Mouse (Mus musculus) hindbrain, embryonic 14.5 days (tissue): ENCODE measurements around the gene Dagla. TPM values are rescaled to one million over a fixed set of nuclear protein-coding genes. Genes with fewer than 3 reads are reported as not detected.
A peak's percentile ranks its signal among the peaks of the same experiment; 100 is the strongest.

ENCODE experiments used
- ATAC-seq: fragments of 200-750 bp; cut with Nextera tagmentation; 2 replicates; pipeline ENCODE4 v1.8.0; 2017; ENCODE audit warnings: moderate number of reproducible peaks, mild to moderate bottlenecking, moderate TSS enrichment, moderate library complexity; ENCODE audit not compliant: low FRiP score
- DNase-seq: peaks from one replicate; pipeline ENCODE4 v3.0.0-alpha.2; 2015; ENCODE audit warnings: low spot score
- H3K27ac ChIP-seq: fragments of 300-500 bp; sonication (generic); 2 replicates; pipeline ENCODE4 v1.5.1; 2014; ENCODE audit warnings: mild to moderate bottlenecking, moderate library complexity
- H3K27me3 ChIP-seq: fragments of 300-500 bp; sonication (generic); 2 replicates; pipeline ENCODE4 v1.6.1; 2014; ENCODE audit warnings: mild to moderate bottlenecking, low read length, mixed read lengths; ENCODE audit not compliant: control insufficient read depth, insufficient read depth
- H3K36me3 ChIP-seq: fragments of 300-500 bp; sonication (generic); replicated peaks from 2 replicates; pipeline ENCODE4 v1.6.1; 2014; ENCODE audit not compliant: control insufficient read depth, insufficient read depth
- H3K4me1 ChIP-seq: fragments of 300-500 bp; sonication (generic); replicated peaks from 2 replicates; pipeline ENCODE4 v1.6.1; 2014; ENCODE audit warnings: antibody characterized with exemption, low read length, mixed read lengths; ENCODE audit not compliant: control insufficient read depth, insufficient read depth
- H3K4me2 ChIP-seq: fragments of 300-500 bp; sonication (generic); replicated peaks from 2 replicates; pipeline ENCODE4 v1.6.1; 2014; ENCODE audit warnings: mild to moderate bottlenecking, moderate library complexity
- H3K4me3 ChIP-seq: fragments of 300-500 bp; sonication (generic); replicated peaks from 2 replicates; pipeline ENCODE4 v1.5.1; 2014; ENCODE audit warnings: mild to moderate bottlenecking, low read length
- H3K9ac ChIP-seq: fragments of 300-500 bp; sonication (generic); 2 replicates; pipeline ENCODE4 v1.6.1; 2014
- H3K9me3 ChIP-seq: fragments of 300-500 bp; sonication (generic); 2 replicates; pipeline ENCODE4 v1.6.1; 2016; ENCODE audit warnings: low read length; ENCODE audit not compliant: control insufficient read depth
- WGBS: fragments of 180-500 bp; shearing (Covaris S2); extraction: QIAGEN DNeasy Blood & Tissue Kit; methylation state at CpG from one replicate; pipeline ENCODE4 v1.1.7; 2014; 5-methylcytosine and 5-hydroxymethylcytosine counted together
- polyA plus RNA-seq: library from polyadenylated mRNA; unstranded; fragments of >200 nt; fragmentation: Nextera tagmentation; extraction: Ambion mirVana; gene quantifications from 2 replicates; pipeline ENCODE4 v1.2.1, GENCODE M21; 2014

The Dagla gene
- polyA plus RNA-seq, 1 experiment from 2014 or later, result 10.2 TPM

DNA sequence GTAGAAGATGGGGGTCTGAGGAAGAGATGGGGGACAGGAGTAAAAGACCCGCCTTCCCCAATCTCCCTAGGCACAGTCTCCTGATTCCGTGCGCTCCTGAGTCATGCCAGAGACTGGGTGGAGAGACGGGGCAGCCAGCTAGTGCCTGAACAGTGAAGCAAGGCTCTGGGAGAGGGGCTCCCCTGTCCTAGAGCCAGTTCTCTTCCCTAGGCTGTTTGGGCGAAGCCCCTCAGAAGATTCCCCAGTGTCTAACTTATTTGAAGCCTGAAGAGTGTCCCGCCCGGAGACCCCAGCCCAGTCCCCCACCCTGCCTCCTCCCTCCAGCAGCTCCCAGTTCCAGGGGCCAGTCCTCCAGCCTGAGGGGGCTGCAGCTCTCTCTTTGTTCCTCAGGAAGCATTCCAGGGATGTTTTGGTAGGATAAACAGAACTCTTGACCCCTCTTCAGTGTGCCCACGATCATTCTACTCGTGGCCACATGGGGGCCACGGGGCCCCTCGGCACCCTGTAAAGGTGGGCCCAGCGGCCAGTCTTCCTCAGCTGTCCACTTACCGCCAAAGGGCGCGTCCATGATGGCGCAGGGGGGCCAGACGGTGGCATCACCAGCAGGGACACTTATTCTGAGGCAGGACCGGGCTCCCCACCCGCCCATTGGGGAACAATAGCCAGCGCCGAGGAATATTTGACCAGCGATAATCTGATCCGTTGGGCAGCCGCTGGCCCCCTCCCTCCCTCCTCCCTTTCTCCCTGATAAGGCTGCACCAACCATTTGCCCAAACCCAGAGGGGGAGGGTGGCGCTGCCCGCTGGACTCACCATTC lies 79.8 kb downstream of the Dagla start:
- peak overlapping the region; percentile 12 for H3K4me2 ChIP-seq
- DNase-seq, result no peak
- no peak overlapping the region for H3K27ac ChIP-seq
- no peaks in the 10 kb centered on the region for H3K9me3 ChIP-seq
- ATAC-seq, result no peak
- no peak overlapping the region for H3K9ac ChIP-seq
- no peak overlapping the region for H3K4me3 ChIP-seq
- H3K4me1 ChIP-seq, result no peaks in the 10 kb centered on the region; the same call in 1 of the 2 replicates
- H3K36me3 ChIP-seq, result no peaks in the 10 kb centered on the region
- WGBS, result 34% methylated on average over 26 of the region's 26 CpGs
- no peaks in the 10 kb centered on the region for H3K27me3 ChIP-seq

DNA sequence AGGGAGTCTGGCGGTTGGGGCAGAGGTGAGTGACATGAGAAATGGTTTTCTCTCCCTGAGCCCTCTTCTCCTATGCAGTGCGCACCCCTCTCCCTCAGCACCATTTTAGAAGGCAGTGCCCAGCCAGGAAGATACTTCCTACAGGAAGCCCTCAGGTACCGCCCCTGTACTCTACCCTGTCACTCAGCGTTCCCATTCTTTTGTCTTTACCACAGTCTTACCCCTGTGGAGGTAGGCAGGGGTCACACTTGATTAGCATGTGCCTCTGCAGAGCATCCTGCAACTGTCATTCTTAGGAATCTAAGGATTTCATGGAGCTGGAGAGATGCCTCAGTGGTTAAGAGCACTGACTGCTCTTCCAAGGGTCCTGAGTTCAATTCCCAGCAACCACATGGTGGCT lies 81.1 kb downstream of the Dagla start:
- ATAC-seq, result no peak
- no peaks in the 10 kb centered on the region for H3K27me3 ChIP-seq
- 73% methylated on average over 4 of the region's 4 CpGs for WGBS

GRCm38 (mm10) chr19:10222656-10223055 lies 82.0 kb downstream of the Dagla start:
- Histone ChIP-seq H3K4me2 (no peak overlapping the region), H3K36me3 (no peaks in the 10 kb centered on the region), H3K27me3 (no peaks in the 10 kb centered on the region), H3K4me1 (no peaks in the 10 kb centered on the region; the same call in 1 of the 2 replicates), H3K9ac (no peak overlapping the region), H3K27ac (no peak overlapping the region), H3K9me3 (no peaks in the 10 kb centered on the region), H3K4me3 (no peak overlapping the region)
- ATAC-seq, result no peak
- no peak for DNase-seq
- WGBS, result 47% methylated on average over 8 of the region's 8 CpGs

More for the DNA sequence above, 81.1 kb downstream of the Dagla start:
- Histone ChIP-seq H3K4me3 (no peak overlapping the region), H3K9me3 (no peaks in the 10 kb centered on the region), H3K27ac (no peak overlapping the region), H3K36me3 (no peaks in the 10 kb centered on the region), H3K4me2 (no peak overlapping the region), H3K9ac (no peak overlapping the region), H3K4me1 (no peaks in the 10 kb centered on the region; the same call in 1 of the 2 replicates)
- DNase-seq, result no peak

GRCm38 (mm10) chr19:10221585-10221984 lies 83.1 kb downstream of the Dagla start:
- Histone ChIP-seq H3K4me2 (no peak overlapping the region), H3K9ac (no peak overlapping the region), H3K4me3 (no peak overlapping the region), H3K27me3 (no peaks in the 10 kb centered on the region), H3K36me3 (no peaks in the 10 kb centered on the region), H3K9me3 (no peaks in the 10 kb centered on the region), H3K4me1 (no peaks in the 10 kb centered on the region; the same call in 1 of the 2 replicates), H3K27ac (no peak overlapping the region)
- DNase-seq (no peak), ATAC-seq (no peak)
- WGBS, result 67% methylated on average over 4 of the region's 4 CpGs

- H3K4me3 ChIP-seq, result no peak overlapping the region
- DNase-seq, result no peak
- no peak overlapping the region for H3K9ac ChIP-seq
- WGBS, result 81% methylated on average over 6 of the region's 6 CpGs
- H3K36me3 ChIP-seq, result no peaks in the 10 kb centered on the region
- H3K27ac ChIP-seq, result no peak overlapping the region
- H3K4me1 ChIP-seq, result no peaks in the 10 kb centered on the region
- ATAC-seq, result no peak
- H3K27me3 ChIP-seq, result no peaks in the 10 kb centered on the region
- H3K4me2 ChIP-seq, result no peak overlapping the region
- no peaks in the 10 kb centered on the region for H3K9me3 ChIP-seq
Observed at GRCm38 (mm10) chr19:10219593-10219992, 85.1 kb downstream of the Dagla start.

- Histone ChIP-seq H3K27ac (no peak overlapping the region), H3K36me3 (no peaks in the 10 kb centered on the region), H3K4me3 (no peak overlapping the region), H3K4me2 (no peak overlapping the region), H3K9me3 (no peaks in the 10 kb centered on the region), H3K27me3 (no peaks in the 10 kb centered on the region), H3K4me1 (no peaks in the 10 kb centered on the region), H3K9ac (no peak overlapping the region)
- 49% methylated on average over 3 of the region's 3 CpGs for WGBS
- DNase-seq (peak; percentile 50), ATAC-seq (no peak)
Observed at GRCm38 (mm10) chr19:10219108-10219507, 85.6 kb downstream of the Dagla start.

- Histone ChIP-seq H3K4me1 (no peaks in the 10 kb centered on the region), H3K36me3 (peaks cover 12% of the 10 kb centered on the region), H3K4me3 (no peak overlapping the region), H3K9ac (no peak overlapping the region), H3K27ac (no peak overlapping the region), H3K9me3 (no peaks in the 10 kb centered on the region), H3K4me2 (no peak overlapping the region), H3K27me3 (no peaks in the 10 kb centered on the region)
- DNase-seq, result no peak
- 74% methylated on average over 8 of the region's 8 CpGs for WGBS
- no peak for ATAC-seq
Observed at GRCm38 (mm10) chr19:10216101-10216500, 88.6 kb downstream of the Dagla start.

DNA sequence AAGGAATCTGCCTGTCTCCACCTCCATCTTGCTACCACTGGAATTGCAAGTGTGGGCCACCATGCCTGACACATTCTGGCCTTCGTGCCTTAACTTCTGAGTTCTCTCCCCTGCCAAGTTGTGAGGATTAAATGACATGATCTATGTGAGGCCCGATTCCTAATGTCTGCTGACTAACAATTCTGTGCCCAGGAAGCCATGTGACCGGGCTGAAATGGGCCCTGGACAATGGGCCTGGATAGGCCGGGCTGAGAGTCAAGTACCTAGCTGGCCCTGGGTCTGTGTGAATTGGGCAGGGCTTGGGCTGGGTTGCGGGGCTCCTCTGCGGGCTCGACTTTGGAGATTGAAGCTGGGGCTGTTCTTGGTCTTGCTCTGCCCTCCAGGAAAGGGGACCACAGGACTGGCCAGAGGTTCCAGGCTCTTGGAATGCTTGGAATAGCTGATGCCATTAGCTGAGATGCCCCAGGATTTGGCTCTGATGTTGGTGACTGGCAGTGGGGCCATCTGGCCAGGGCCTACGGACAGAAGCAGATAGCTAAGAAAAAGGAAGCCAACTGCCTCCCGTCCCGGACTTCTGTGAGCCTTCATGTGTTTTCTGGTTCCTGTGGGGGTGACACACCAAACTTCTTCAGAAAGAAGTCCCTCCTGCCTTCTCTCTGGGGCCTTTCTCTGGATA lies 90.7 kb downstream of the Dagla start:
- Histone ChIP-seq H3K9ac (no peak overlapping the region), H3K27ac (no peak overlapping the region), H3K4me2 (no peak overlapping the region), H3K27me3 (no peaks in the 10 kb centered on the region), H3K36me3 (peaks cover 30% of the 10 kb centered on the region), H3K4me1 (no peaks in the 10 kb centered on the region), H3K4me3 (no peak overlapping the region), H3K9me3 (no peaks in the 10 kb centered on the region)
- WGBS, result 92% methylated on average over 10 of the region's 10 CpGs
- ATAC-seq (no peak), DNase-seq (no peak)

DNA sequence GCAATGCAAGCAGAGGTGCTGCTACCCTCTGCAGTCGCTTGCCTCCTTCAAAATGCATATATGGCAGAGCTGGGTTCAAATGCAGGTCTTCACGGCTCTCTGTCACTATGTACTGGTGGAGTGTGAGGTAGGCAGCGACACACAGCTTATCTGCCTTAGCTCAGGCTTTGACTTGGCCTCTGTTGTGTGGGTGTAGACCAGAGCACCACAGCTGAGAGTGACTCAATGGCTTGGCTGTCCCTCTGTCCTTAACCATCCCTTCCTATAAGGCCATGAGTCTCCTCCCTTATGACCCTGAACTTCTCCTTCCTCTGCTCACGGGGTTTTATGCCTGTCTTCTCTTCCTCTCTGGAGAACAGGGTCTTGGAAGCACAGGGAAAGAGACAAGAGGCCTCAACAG lies 93.8 kb downstream of the Dagla start:
- Histone ChIP-seq H3K27me3 (no peaks in the 10 kb centered on the region), H3K4me1 (no peaks in the 10 kb centered on the region), H3K9me3 (no peaks in the 10 kb centered on the region), H3K27ac (no peak overlapping the region), H3K9ac (no peak overlapping the region), H3K4me3 (no peak overlapping the region), H3K36me3 (peaks cover 60% of the 10 kb centered on the region), H3K4me2 (no peak overlapping the region)
- WGBS, result 86% methylated on average over 4 of the region's 4 CpGs
- ATAC-seq, result no peak
- DNase-seq, result no peak
